Mouse (Mus musculus) kidney, adult 2 months (tissue): ENCODE data around the gene Hspb9.

Source experiments
- CTCF ChIP-seq: fragments of 200-500 bp; conservative IDR thresholded peaks from 2 replicates; pipeline ENCODE4 v1.5.1; 2011; ENCODE audit warnings: low read depth, mild to moderate bottlenecking, control low read depth, low read length, moderate library complexity, mixed read lengths; ENCODE audit not compliant: insufficient read depth, insufficient read length
- POLR2A ChIP-seq: fragments of 200-500 bp; IDR thresholded peaks from one replicate; pipeline ENCODE4 v1.6.1; 2011; ENCODE audit warnings: low read depth, low read length, control low read depth

DNA sequence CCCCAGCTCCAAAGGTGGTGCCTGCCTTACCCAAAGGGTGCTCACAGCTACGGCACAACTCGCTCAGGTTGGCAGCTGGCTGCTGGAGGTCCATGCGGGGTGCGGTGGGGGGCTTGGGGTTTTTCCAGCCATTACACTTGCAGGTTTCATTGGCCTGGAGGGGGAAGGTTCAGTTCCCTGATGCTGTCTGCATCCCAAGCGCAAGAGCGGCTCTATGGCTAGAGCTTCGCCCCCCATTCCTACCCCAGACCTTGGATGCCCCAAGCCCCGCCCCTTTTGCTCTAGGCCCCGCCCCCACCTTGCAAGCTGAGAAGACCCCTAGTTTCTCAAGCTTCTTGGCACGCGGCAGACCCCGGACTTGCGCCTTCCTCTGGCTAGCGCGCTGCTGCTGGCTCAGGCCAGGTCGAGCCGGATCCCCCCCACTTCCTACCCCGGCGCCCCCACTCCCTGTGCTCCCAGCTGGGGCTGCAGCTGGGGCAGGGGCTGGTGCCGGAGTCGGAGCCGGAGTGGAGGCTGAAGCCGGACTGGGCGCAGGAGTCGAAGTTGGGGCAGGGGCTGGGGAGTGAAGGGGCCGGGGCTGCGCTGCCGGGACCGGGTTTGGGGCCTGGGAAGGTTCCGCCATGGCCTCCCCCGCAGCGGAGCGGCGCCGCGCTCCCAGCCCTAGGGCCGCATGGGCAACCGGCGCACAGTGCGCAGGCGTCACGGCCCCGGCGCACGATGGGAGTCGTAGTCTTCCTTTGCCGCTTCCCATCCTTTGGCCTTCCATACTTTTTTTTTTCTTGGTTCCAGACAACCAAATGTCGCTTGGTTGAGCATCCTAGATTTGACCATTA lies 1.7 kb upstream of the Hspb9 start, which contains the start of gene Kat2a:
- TF ChIP-seq CTCF (no peak), POLR2A (no peak)
